ENCODE assay signal across 24 mouse cellular contexts in genomic region chr1:130737916-130738315, GRCm38 (mm10). TPM values are rescaled to one million over a fixed set of nuclear protein-coding genes. Genes with fewer than 3 reads are reported as not detected.
DNase-seq lines count a peak whose midpoint lies in the region; ATAC-seq and TF ChIP-seq lines count a peak whose summit lies in the region.
"Had no signal": no experiment of that assay in that cellular context is flagged by ENCODE, and none has a peak within 500 bp of the region (broad histone marks: within the 10 kb centered on the region; RNA-seq: fewer than 3 reads in every experiment).

No protein-coding gene starts in this region.

- H3K27me3 ChIP-seq in heart, embryonic 13.5 days (replicated peaks) = peaks cover 21% of the 10 kb centered on the region
- H3K27me3 ChIP-seq in midbrain, embryonic 11.5 days (ENCODE audit: control insufficient read depth, insufficient read depth, low read length) = no peaks in the 10 kb centered on the region
- no peaks in the 10 kb centered on the region for H3K27me3 ChIP-seq in midbrain, embryonic 15.5 days (replicated peaks)
- no peaks in the 10 kb centered on the region for H3K27me3 ChIP-seq in intestine, postnatal 0 days (replicated peaks; ENCODE audit: control insufficient read depth, insufficient read depth, low read length)
- no peaks in the 10 kb centered on the region for H3K27me3 ChIP-seq in stomach, postnatal 0 days (ENCODE audit: control insufficient read depth, insufficient read depth, low read length)
- H3K27me3 ChIP-seq: embryonic facial prominence, embryonic 13.5 days had no signal

- no peak overlapping the region for H3K9ac ChIP-seq in heart, embryonic 13.5 days
- no peak overlapping the region for H3K9ac ChIP-seq in midbrain, embryonic 11.5 days (ENCODE audit: low read length)
- H3K9ac ChIP-seq in midbrain, embryonic 15.5 days = no peak overlapping the region
- H3K9ac ChIP-seq in intestine, postnatal 0 days (ENCODE audit: low read depth, low read length) = no peak overlapping the region
- no peak overlapping the region for H3K9ac ChIP-seq in stomach, postnatal 0 days (ENCODE audit: low read length)
- H3K9ac ChIP-seq: embryonic facial prominence, embryonic 13.5 days; hindbrain, embryonic 12.5 days had no signal

- TF ChIP-seq EP300 in stomach, postnatal 0 days (optimal IDR thresholded peaks at IDR 0.05) = no peak

- 88% methylated on average over 7 of the region's 7 CpGs for WGBS in heart, embryonic 13.5 days
- 89% methylated on average over 7 of the region's 7 CpGs for WGBS in midbrain, embryonic 11.5 days
- 88% methylated on average over 7 of the region's 7 CpGs for WGBS in midbrain, embryonic 15.5 days
- 67% methylated on average over 7 of the region's 7 CpGs for WGBS in intestine, postnatal 0 days
- WGBS in stomach, postnatal 0 days = 82% methylated on average over 7 of the region's 7 CpGs

- no peak for ATAC-seq in heart, embryonic 13.5 days (ENCODE audit: extremely low read depth, insufficient number of reproducible peaks, low FRiP score, low TSS enrichment)
- no peak for ATAC-seq in midbrain, embryonic 11.5 days (ENCODE audit: low FRiP score)
- ATAC-seq in midbrain, embryonic 15.5 days (replicated peaks) = no peak
- no peak for ATAC-seq in intestine, postnatal 0 days
- ATAC-seq in stomach, postnatal 0 days (ENCODE audit: low FRiP score, low TSS enrichment) = no peak
- ATAC-seq: forebrain, embryonic 14.5 days; hindbrain, postnatal 0 days had no signal

- H3K27ac ChIP-seq in heart, embryonic 13.5 days (replicated peaks) = no peak overlapping the region
- H3K27ac ChIP-seq in midbrain, embryonic 11.5 days (ENCODE audit: low read depth, low read length) = no peak overlapping the region
- no peak overlapping the region for H3K27ac ChIP-seq in midbrain, embryonic 15.5 days
- H3K27ac ChIP-seq in intestine, postnatal 0 days (ENCODE audit: low read depth, low read length) = peak overlapping the region; percentile 9
- H3K27ac ChIP-seq in stomach, postnatal 0 days (replicated peaks) = peak overlapping the region; percentile 31
- H3K27ac ChIP-seq: embryonic facial prominence, embryonic 13.5 days; forebrain, embryonic 10.5 days; gastrocnemius, adult 2 months; hindbrain, embryonic 12.5 days; hindbrain, postnatal 0 days had no signal

- H3K36me3 ChIP-seq in heart, embryonic 13.5 days = no peaks in the 10 kb centered on the region
- H3K36me3 ChIP-seq in midbrain, embryonic 11.5 days (ENCODE audit: control insufficient read depth, insufficient read depth, low read length) = no peaks in the 10 kb centered on the region
- no peaks in the 10 kb centered on the region for H3K36me3 ChIP-seq in midbrain, embryonic 15.5 days (replicated peaks)
- H3K36me3 ChIP-seq in intestine, postnatal 0 days (ENCODE audit: control insufficient read depth, insufficient read depth) = peaks cover 34% of the 10 kb centered on the region
- H3K36me3 ChIP-seq in stomach, postnatal 0 days (ENCODE audit: control insufficient read depth, insufficient read depth, low read length) = 0 out of 2 replicates have a peak, but pooled peaks cover under 1% of the 10 kb centered on the region
- H3K36me3 ChIP-seq: embryonic facial prominence, embryonic 13.5 days; forebrain, embryonic 10.5 days; hindbrain, embryonic 12.5 days had no signal

- no peak for TF ChIP-seq CTCF in intestine, postnatal 0 days (IDR thresholded peaks at IDR 0.05; ENCODE audit: low read depth)
- TF ChIP-seq CTCF in stomach, postnatal 0 days (IDR thresholded peaks at IDR 0.05; ENCODE audit: low read depth) = no peak

- DNase-seq in heart, adult 18-20 months = no peak
- peak; percentile 65 for DNase-seq in midbrain, embryonic 11.5 days (ENCODE audit: low spot score, missing footprints)
- DNase-seq in stomach, postnatal 0 days (ENCODE audit: low spot score) = no peak
- no peak for DNase-seq in right cerebral cortex, postnatal 4 days
- DNase-seq in urinary bladder, adult 18-20 months (ENCODE audit: low spot score in 2 of 2) = no peak
- DNase-seq: adrenal gland, adult 2 months; adrenal gland, postnatal 25 days; cerebellum, adult 2 months; cerebellum, postnatal 25 days; gastrocnemius, adult 2 months; gastrocnemius, postnatal 25 days; heart, postnatal 10 days; heart, postnatal 4 days had no signal

- H3K4me3 ChIP-seq in heart, embryonic 13.5 days = no peak overlapping the region
- H3K4me3 ChIP-seq in midbrain, embryonic 11.5 days (ENCODE audit: low read depth, low read length) = no peak overlapping the region
- H3K4me3 ChIP-seq in midbrain, embryonic 15.5 days = no peak overlapping the region
- no peak overlapping the region for H3K4me3 ChIP-seq in intestine, postnatal 0 days (ENCODE audit: low read depth, low read length)
- no peak overlapping the region for H3K4me3 ChIP-seq in stomach, postnatal 0 days (ENCODE audit: low read depth, low read length)
- H3K4me3 ChIP-seq: embryonic facial prominence, embryonic 13.5 days; forebrain, embryonic 10.5 days; gastrocnemius, adult 2 months; hindbrain, embryonic 12.5 days had no signal

- H3K4me1 ChIP-seq in heart, embryonic 13.5 days = peaks cover 41% of the 10 kb centered on the region
- H3K4me1 ChIP-seq in midbrain, embryonic 11.5 days (ENCODE audit: control insufficient read depth, insufficient read depth, low read length) = no peaks in the 10 kb centered on the region
- H3K4me1 ChIP-seq in midbrain, embryonic 15.5 days = no peaks in the 10 kb centered on the region
- H3K4me1 ChIP-seq in intestine, postnatal 0 days (replicated peaks; ENCODE audit: control insufficient read depth, insufficient read depth, low read length) = peaks cover 20% of the 10 kb centered on the region
- H3K4me1 ChIP-seq in stomach, postnatal 0 days (replicated peaks; ENCODE audit: control insufficient read depth, insufficient read depth) = peaks cover 4% of the 10 kb centered on the region
- H3K4me1 ChIP-seq: hindbrain, embryonic 12.5 days had no signal

- H3K4me2 ChIP-seq in heart, embryonic 13.5 days = peak overlapping the region; percentile 28; the same call in 1 of the 2 replicates
- H3K4me2 ChIP-seq in midbrain, embryonic 11.5 days = no peak overlapping the region
- H3K4me2 ChIP-seq in midbrain, embryonic 15.5 days = no peak overlapping the region
- H3K4me2 ChIP-seq in intestine, postnatal 0 days (replicated peaks; ENCODE audit: low read depth) = no peak overlapping the region
- H3K4me2 ChIP-seq in stomach, postnatal 0 days (replicated peaks; ENCODE audit: low read depth) = no peak overlapping the region
- H3K4me2 ChIP-seq: embryonic facial prominence, embryonic 13.5 days; hindbrain, embryonic 12.5 days had no signal

- no peaks in the 10 kb centered on the region for H3K9me3 ChIP-seq in heart, embryonic 13.5 days
- no peaks in the 10 kb centered on the region for H3K9me3 ChIP-seq in midbrain, embryonic 11.5 days (ENCODE audit: control insufficient read depth, low read length)
- no peaks in the 10 kb centered on the region for H3K9me3 ChIP-seq in midbrain, embryonic 15.5 days
- no peaks in the 10 kb centered on the region for H3K9me3 ChIP-seq in intestine, postnatal 0 days (ENCODE audit: control insufficient read depth)
- no peaks in the 10 kb centered on the region for H3K9me3 ChIP-seq in stomach, postnatal 0 days (ENCODE audit: control insufficient read depth, low read length)
- H3K9me3 ChIP-seq: embryonic facial prominence, embryonic 13.5 days; forebrain, embryonic 10.5 days; hindbrain, embryonic 12.5 days had no signal

RNA-seq across cellular contexts. Expression of gene AA986860, which starts 6.1 kb away (rescaled TPM):
- polyA plus RNA-seq in heart, embryonic 13.5 days (2015; fragmentation: Nextera tagmentation; extraction: Ambion mirVana) = 1.0 TPM in 2 replicates
- under 1 TPM; 0.45 to 0.77 TPM for total RNA-seq in heart, adult 18-20 months (2021)
- polyA plus RNA-seq in midbrain, embryonic 11.5 days (2014; fragmentation: Nextera tagmentation; extraction: Ambion mirVana) = 0.29 and 0.37 TPM in 2 replicates
- 0.26 and 0.56 TPM in 2 replicates for polyA plus RNA-seq in midbrain, embryonic 15.5 days (2015; fragmentation: Nextera tagmentation; extraction: Ambion mirVana)
- 42.3 and 46.7 TPM in 2 replicates for polyA plus RNA-seq in intestine, postnatal 0 days (2015; fragmentation: Nextera tagmentation; extraction: Ambion mirVana)
- 47.7 and 52.8 TPM in 2 replicates for polyA plus RNA-seq in stomach, postnatal 0 days (2015; fragmentation: Nextera tagmentation; extraction: Ambion mirVana)

RNA-seq across cellular contexts. Expression of gene Pfkfb2, which starts 8.9 kb away (rescaled TPM):
- polyA plus RNA-seq in heart, embryonic 13.5 days (2015; fragmentation: Nextera tagmentation; extraction: Ambion mirVana) = 5.3 and 6.7 TPM in 2 replicates
- total RNA-seq in heart, adult 18-20 months (2021) = 10 to 100 TPM; 79.7 to 83.4 TPM
- polyA plus RNA-seq in midbrain, embryonic 11.5 days (2014; fragmentation: Nextera tagmentation; extraction: Ambion mirVana) = 6.3 and 9.5 TPM in 2 replicates
- polyA plus RNA-seq in midbrain, embryonic 15.5 days (2015; fragmentation: Nextera tagmentation; extraction: Ambion mirVana) = 22.2 and 25.5 TPM in 2 replicates
- 6.1 and 7.0 TPM in 2 replicates for polyA plus RNA-seq in intestine, postnatal 0 days (2015; fragmentation: Nextera tagmentation; extraction: Ambion mirVana)
- 4.6 and 4.8 TPM in 2 replicates for polyA plus RNA-seq in stomach, postnatal 0 days (2015; fragmentation: Nextera tagmentation; extraction: Ambion mirVana)

RNA-seq across cellular contexts. Expression of gene Yod1, which starts 20.8 kb away (rescaled TPM):
- polyA plus RNA-seq in heart, embryonic 13.5 days (2015; fragmentation: Nextera tagmentation; extraction: Ambion mirVana) = 9.4 and 10.1 TPM in 2 replicates
- total RNA-seq in heart, adult 18-20 months (2021) = 1 to 10 TPM; 3.6 to 4.4 TPM
- polyA plus RNA-seq in midbrain, embryonic 11.5 days (2014; fragmentation: Nextera tagmentation; extraction: Ambion mirVana) = 11.7 and 13.6 TPM in 2 replicates
- 17.6 TPM in 2 replicates for polyA plus RNA-seq in midbrain, embryonic 15.5 days (2015; fragmentation: Nextera tagmentation; extraction: Ambion mirVana)
- polyA plus RNA-seq in intestine, postnatal 0 days (2015; fragmentation: Nextera tagmentation; extraction: Ambion mirVana) = 8.9 and 9.5 TPM in 2 replicates
- polyA plus RNA-seq in stomach, postnatal 0 days (2015; fragmentation: Nextera tagmentation; extraction: Ambion mirVana) = 24.2 and 25.2 TPM in 2 replicates

RNA-seq across cellular contexts. Expression of gene Gm29427, which starts 22.3 kb away (rescaled TPM):
- 0.11 TPM in 1 of 2 replicates, not detected in the other for polyA plus RNA-seq in heart, embryonic 13.5 days (2015; fragmentation: Nextera tagmentation; extraction: Ambion mirVana)
- total RNA-seq in heart, adult 18-20 months (2021) = under 1 TPM; 0.18 to 0.27 TPM
- not detected in 2 replicates for polyA plus RNA-seq in midbrain, embryonic 11.5 days (2014; fragmentation: Nextera tagmentation; extraction: Ambion mirVana)
- polyA plus RNA-seq in midbrain, embryonic 15.5 days (2015; fragmentation: Nextera tagmentation; extraction: Ambion mirVana) = 0.14 TPM in 1 of 2 replicates, not detected in the other
- polyA plus RNA-seq in intestine, postnatal 0 days (2015; fragmentation: Nextera tagmentation; extraction: Ambion mirVana) = 0.20 and 0.48 TPM in 2 replicates
- 0.07 TPM in 1 of 2 replicates, not detected in the other for polyA plus RNA-seq in stomach, postnatal 0 days (2015; fragmentation: Nextera tagmentation; extraction: Ambion mirVana)
- total RNA-seq: adrenal gland, adult 2 months; gastrocnemius, postnatal 25 days; granulocyte monocyte progenitor cell, adult 5-6 weeks; heart, postnatal 10 days; heart, postnatal 4 days; hindbrain, postnatal 0 days had no signal
- polyA plus RNA-seq: adrenal gland, adult 2 months; C2C12; cerebellum, adult 2 months; embryonic facial prominence, embryonic 13.5 days; forebrain, embryonic 10.5 days; forebrain, embryonic 14.5 days; heart, embryonic 14.5 days; hindbrain, postnatal 0 days had no signal

Comparison
In these comparisons a context has a peak if more than half of its experiments do, and no peak if none do; other contexts are left out.
1. H3K27ac ChIP-seq: peak in intestine, postnatal 0 days (single experiment) and stomach, postnatal 0 days (single experiment); none in heart, embryonic 13.5 days (single experiment), midbrain, embryonic 11.5 days (single experiment) and midbrain, embryonic 15.5 days (single experiment).
2. RNA of gene AA986860, which starts 6.1 kb away (polyA plus RNA-seq): 47.7 to 52.8 TPM in stomach, postnatal 0 days and 42.3 to 46.7 TPM in intestine, postnatal 0 days; 1.0 TPM in heart, embryonic 13.5 days, 0.26 to 0.56 TPM in midbrain, embryonic 15.5 days and 0.29 to 0.37 TPM in midbrain, embryonic 11.5 days; every median in the first group is over 10 times any median in the second.